Mouse (Mus musculus): Measurements from ENCODE around the gene Tbc1d15. TPM values are rescaled to one million over a fixed set of nuclear protein-coding genes. Genes with fewer than 3 reads are reported as not detected.
A peak's percentile ranks its signal among the peaks of the same experiment; 100 is the strongest.
"Not testable (repeated sequence)": the region's sequence is repeated elsewhere in the genome, so short reads cannot be mapped to it uniquely, and the experiment has no call there.

Gene Tbc1d15
- polyA plus RNA-seq, 1 experiment from 2014 or later = 65.6 TPM

DNA sequence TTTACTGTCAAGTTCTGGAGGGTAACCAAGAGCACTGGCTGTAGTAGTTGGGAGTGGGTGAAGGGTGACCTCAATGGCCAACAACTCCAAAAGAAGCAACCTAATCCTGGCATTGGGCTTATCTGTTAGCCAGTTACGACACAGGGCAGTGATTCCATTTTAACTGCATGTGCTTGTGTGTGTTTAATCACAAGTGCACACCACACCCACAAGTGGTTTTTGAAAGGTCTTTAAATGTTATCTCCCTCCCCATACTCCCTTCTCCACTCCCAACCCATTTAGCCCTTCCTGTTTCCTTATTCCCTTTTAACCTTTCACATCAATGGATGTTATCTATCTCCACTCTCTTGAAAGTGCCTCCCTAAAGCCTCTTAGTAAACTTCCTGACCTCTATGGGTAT is 46.0 kb downstream of the Tbc1d15 start:
- Histone ChIP-seq H3K9me3 (ENCODE audit: control insufficient read depth, low read length) (no peaks in the 10 kb centered on the region), H3K4me3 (ENCODE audit: low read depth, low read length) (no peak overlapping the region), H3K4me2 (ENCODE audit: low read depth, severe bottlenecking) (no peak overlapping the region), H3K27ac (replicated peaks; ENCODE audit: low read depth, low read length) (no peak overlapping the region), H3K36me3 (ENCODE audit: control insufficient read depth, insufficient read depth, low read length) (peaks cover 4% of the 10 kb centered on the region; the same call in 1 of the 2 replicates), H3K27me3 (ENCODE audit: control insufficient read depth, insufficient read depth, low read length) (no peaks in the 10 kb centered on the region), H3K4me1 (ENCODE audit: control insufficient read depth, insufficient read depth, low read length) (no peaks in the 10 kb centered on the region), H3K9ac (ENCODE audit: low read length) (no peak overlapping the region)
- ATAC-seq (ENCODE audit: insufficient number of reproducible peaks, low FRiP score, low TSS enrichment, low read depth) = no peak
- 82% methylated on average over 1 of the region's 1 CpGs for WGBS
- DNase-seq (ENCODE audit: low spot score) = no peak

DNA sequence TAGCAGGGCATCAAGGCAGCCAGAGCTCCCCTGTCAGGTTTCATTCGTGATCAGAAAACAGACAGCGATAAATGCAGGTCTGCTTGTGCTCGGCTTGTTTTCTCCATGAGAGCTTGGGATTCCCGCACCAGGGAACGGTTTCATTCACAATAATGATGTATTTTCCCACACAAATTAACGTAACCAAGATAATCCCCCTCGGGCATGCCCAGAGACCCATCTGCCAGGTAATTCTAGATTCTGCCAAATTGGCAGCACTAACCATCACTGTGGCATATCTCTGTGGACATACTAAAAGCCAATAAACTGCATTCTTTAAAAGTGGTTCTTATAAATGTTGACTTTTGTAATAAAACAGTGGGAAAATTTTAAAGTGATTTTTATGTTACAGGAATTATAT is 60.1 kb downstream of the Tbc1d15 start:
- ATAC-seq (ENCODE audit: insufficient number of reproducible peaks, low FRiP score, low TSS enrichment, low read depth) = no peak
- 89% methylated on average over 7 of the region's 7 CpGs for WGBS
- Histone ChIP-seq H3K27ac (replicated peaks; ENCODE audit: low read depth, low read length) (no peak overlapping the region), H3K27me3 (ENCODE audit: control insufficient read depth, insufficient read depth, low read length) (no peaks in the 10 kb centered on the region), H3K4me2 (ENCODE audit: low read depth, severe bottlenecking) (no peak overlapping the region), H3K9ac (ENCODE audit: low read length) (no peak overlapping the region), H3K4me3 (ENCODE audit: low read depth, low read length) (no peak overlapping the region), H3K4me1 (ENCODE audit: control insufficient read depth, insufficient read depth, low read length) (no peaks in the 10 kb centered on the region), H3K36me3 (ENCODE audit: control insufficient read depth, insufficient read depth, low read length) (no peaks in the 10 kb centered on the region), H3K9me3 (ENCODE audit: control insufficient read depth, low read length) (no peaks in the 10 kb centered on the region)
- no peak for DNase-seq (ENCODE audit: low spot score)

- Histone ChIP-seq H3K4me2 (ENCODE audit: low read depth, severe bottlenecking) (no peak overlapping the region), H3K9me3 (ENCODE audit: control insufficient read depth, low read length) (no peaks in the 10 kb centered on the region), H3K36me3 (ENCODE audit: control insufficient read depth, insufficient read depth, low read length) (no peaks in the 10 kb centered on the region), H3K27ac (replicated peaks; ENCODE audit: low read depth, low read length) (no peak overlapping the region), H3K4me1 (ENCODE audit: control insufficient read depth, insufficient read depth, low read length) (no peaks in the 10 kb centered on the region), H3K9ac (ENCODE audit: low read length) (no peak overlapping the region), H3K27me3 (ENCODE audit: control insufficient read depth, insufficient read depth, low read length) (no peaks in the 10 kb centered on the region), H3K4me3 (ENCODE audit: low read depth, low read length) (no peak overlapping the region)
- WGBS = 91% methylated on average over 1 of the region's 1 CpGs
- ATAC-seq (ENCODE audit: insufficient number of reproducible peaks, low FRiP score, low TSS enrichment, low read depth) (no peak), DNase-seq (ENCODE audit: low spot score) (no peak)
These were observed 63.9 kb downstream of the Tbc1d15 start for GRCm38 (mm10) chr10:115187390-115187789.

DNA sequence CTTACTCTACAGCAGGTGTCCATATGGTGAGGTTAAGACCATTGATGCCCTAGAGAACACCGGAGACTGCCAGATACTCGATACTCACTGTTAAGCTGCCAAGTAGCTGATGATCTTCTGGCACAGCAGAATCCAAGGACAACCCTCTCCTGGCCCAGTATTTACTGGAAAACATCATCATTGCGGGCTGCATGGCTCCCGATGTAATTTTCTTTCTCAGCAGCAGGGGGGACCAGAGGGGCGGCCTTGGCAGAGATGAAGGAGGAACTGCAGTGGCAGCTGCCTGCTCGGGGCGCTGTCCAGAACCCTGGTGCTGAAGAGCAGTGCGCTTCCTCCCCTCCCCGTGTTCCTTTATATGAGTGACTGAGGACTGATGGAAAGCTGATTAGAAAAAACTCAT is 66.6 kb downstream of the Tbc1d15 start, which contains the start of gene Tph2:
Gene Tph2, minus strand, starts transcription at position 326 of the 400 bp plus-strand sequence.
- DNase-seq (ENCODE audit: low spot score) (peak; percentile 90), ATAC-seq (ENCODE audit: insufficient number of reproducible peaks, low FRiP score, low TSS enrichment, low read depth) (peak; percentile 76; the same call in 1 of the 2 replicates)
- 9% methylated on average over 9 of the region's 9 CpGs for WGBS
- H3K4me3 ChIP-seq (ENCODE audit: low read depth, low read length) = no peak within 1 kb of the TSS
- H3K9ac ChIP-seq (ENCODE audit: low read length) = no peak within 1 kb of the TSS
- no peaks in the 10 kb centered on the region for H3K4me1 ChIP-seq (ENCODE audit: control insufficient read depth, insufficient read depth, low read length)
- H3K27ac ChIP-seq (replicated peaks; ENCODE audit: low read depth, low read length) = no peak within 1 kb of the TSS
- H3K4me2 ChIP-seq (ENCODE audit: low read depth, severe bottlenecking) = no peak within 1 kb of the TSS
- no peaks in the 10 kb centered on the region for H3K36me3 ChIP-seq (ENCODE audit: control insufficient read depth, insufficient read depth, low read length)
- H3K9me3 ChIP-seq (ENCODE audit: control insufficient read depth, low read length) = no peaks in the 10 kb centered on the region
- H3K27me3 ChIP-seq (ENCODE audit: control insufficient read depth, insufficient read depth, low read length) = no peaks in the 10 kb centered on the region

GRCm38 (mm10) chr10:115181034-115181433 is 70.2 kb downstream of the Tbc1d15 start:
- Histone ChIP-seq H3K4me1 (ENCODE audit: control insufficient read depth, insufficient read depth, low read length) (no peaks in the 10 kb centered on the region), H3K4me3 (ENCODE audit: low read depth, low read length) (no peak overlapping the region), H3K36me3 (ENCODE audit: control insufficient read depth, insufficient read depth, low read length) (no peaks in the 10 kb centered on the region), H3K9me3 (ENCODE audit: control insufficient read depth, low read length) (no peaks in the 10 kb centered on the region), H3K27me3 (ENCODE audit: control insufficient read depth, insufficient read depth, low read length) (no peaks in the 10 kb centered on the region), H3K27ac (replicated peaks; ENCODE audit: low read depth, low read length) (no peak overlapping the region), H3K9ac (ENCODE audit: low read length) (no peak overlapping the region), H3K4me2 (ENCODE audit: low read depth, severe bottlenecking) (no peak overlapping the region)
- 76% methylated on average over 3 of the region's 3 CpGs for WGBS
- no peak for DNase-seq (ENCODE audit: low spot score)
- no peak for ATAC-seq (ENCODE audit: insufficient number of reproducible peaks, low FRiP score, low TSS enrichment, low read depth)

DNA sequence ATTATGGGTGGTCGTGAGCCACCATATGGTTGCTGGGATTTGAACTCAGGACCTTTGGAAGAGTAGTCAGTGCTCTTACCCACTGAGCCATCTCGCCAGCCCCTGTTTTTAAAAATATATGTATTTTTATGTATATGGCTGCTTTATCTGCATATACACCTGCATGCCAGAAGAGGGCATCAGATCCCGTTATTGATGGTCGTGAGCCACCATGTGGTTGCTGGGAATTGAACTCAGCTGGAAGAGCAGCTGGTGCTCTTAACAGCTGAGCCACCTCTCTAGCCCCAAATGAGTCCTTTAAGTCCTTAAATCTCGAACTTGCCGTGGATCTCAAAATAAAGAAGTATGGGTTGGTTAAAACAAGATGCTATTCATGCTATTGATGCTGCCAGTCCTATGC is 73.2 kb downstream of the Tbc1d15 start:
- H3K9ac ChIP-seq (ENCODE audit: low read length); H3K4me2 ChIP-seq (ENCODE audit: low read depth, severe bottlenecking); H3K36me3 ChIP-seq (ENCODE audit: control insufficient read depth, insufficient read depth, low read length); H3K9me3 ChIP-seq (ENCODE audit: control insufficient read depth, low read length); H3K27me3 ChIP-seq (ENCODE audit: control insufficient read depth, insufficient read depth, low read length); H3K4me1 ChIP-seq (ENCODE audit: control insufficient read depth, insufficient read depth, low read length); ATAC-seq (ENCODE audit: insufficient number of reproducible peaks, low FRiP score, low TSS enrichment, low read depth); H3K4me3 ChIP-seq (ENCODE audit: low read depth, low read length); DNase-seq (ENCODE audit: low spot score); H3K27ac ChIP-seq (replicated peaks; ENCODE audit: low read depth, low read length): not testable (repeated sequence)
- WGBS = 60% methylated on average over 6 of the region's 6 CpGs

DNA sequence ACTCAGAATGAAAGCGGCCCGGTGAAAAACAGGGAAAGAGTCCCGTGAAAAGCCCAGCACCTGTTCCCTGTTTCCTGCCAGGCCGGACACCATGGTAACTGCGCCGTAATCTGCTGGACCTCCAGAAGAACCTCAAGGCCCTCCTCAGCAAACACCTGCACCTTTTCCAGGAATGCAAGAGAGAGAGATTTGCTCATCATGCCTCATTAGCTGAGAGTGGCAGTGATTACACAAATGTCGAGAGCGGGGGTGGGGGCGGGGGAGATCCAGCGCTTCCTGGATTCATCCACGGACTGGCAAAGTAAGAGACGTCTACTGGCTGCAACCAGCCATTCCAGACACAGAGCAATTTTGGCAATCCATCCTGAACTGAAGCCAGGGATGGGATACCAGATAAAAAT is 75.7 kb downstream of the Tbc1d15 start:
- Histone ChIP-seq H3K27me3 (ENCODE audit: control insufficient read depth, insufficient read depth, low read length) (no peaks in the 10 kb centered on the region), H3K9ac (ENCODE audit: low read length) (no peak overlapping the region), H3K4me3 (ENCODE audit: low read depth, low read length) (no peak overlapping the region), H3K36me3 (ENCODE audit: control insufficient read depth, insufficient read depth, low read length) (no peaks in the 10 kb centered on the region), H3K9me3 (ENCODE audit: control insufficient read depth, low read length) (no peaks in the 10 kb centered on the region), H3K27ac (replicated peaks; ENCODE audit: low read depth, low read length) (no peak overlapping the region), H3K4me2 (ENCODE audit: low read depth, severe bottlenecking) (no peak overlapping the region), H3K4me1 (ENCODE audit: control insufficient read depth, insufficient read depth, low read length) (no peaks in the 10 kb centered on the region)
- ATAC-seq (ENCODE audit: insufficient number of reproducible peaks, low FRiP score, low TSS enrichment, low read depth) (no peak), DNase-seq (ENCODE audit: low spot score) (no peak)
- 54% methylated on average over 12 of the region's 12 CpGs for WGBS

DNA sequence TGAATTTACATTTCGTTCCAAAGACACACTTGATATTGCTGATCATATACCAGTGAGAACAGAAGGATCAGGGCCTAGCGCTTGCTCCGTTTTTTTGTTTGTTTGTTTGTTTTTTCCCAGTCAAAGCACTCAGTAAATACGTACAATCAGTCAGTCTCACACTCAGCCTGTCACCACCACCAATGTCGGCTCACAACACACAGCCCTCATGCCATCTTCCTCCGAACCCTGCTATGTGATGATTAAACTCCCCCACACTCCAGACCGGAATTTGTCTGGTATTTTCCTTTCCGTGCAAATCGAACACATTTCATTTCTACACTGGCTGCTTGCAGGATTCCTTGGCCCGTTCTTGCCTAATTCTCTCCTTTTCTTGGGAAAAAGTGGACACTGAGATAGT is 77.9 kb downstream of the Tbc1d15 start:
- ATAC-seq (ENCODE audit: insufficient number of reproducible peaks, low FRiP score, low TSS enrichment, low read depth) (no peak), DNase-seq (ENCODE audit: low spot score) (no peak)
- Histone ChIP-seq H3K27ac (replicated peaks; ENCODE audit: low read depth, low read length) (no peak overlapping the region), H3K9ac (ENCODE audit: low read length) (no peak overlapping the region), H3K4me1 (ENCODE audit: control insufficient read depth, insufficient read depth, low read length) (no peaks in the 10 kb centered on the region), H3K27me3 (ENCODE audit: control insufficient read depth, insufficient read depth, low read length) (no peaks in the 10 kb centered on the region), H3K36me3 (ENCODE audit: control insufficient read depth, insufficient read depth, low read length) (no peaks in the 10 kb centered on the region), H3K9me3 (ENCODE audit: control insufficient read depth, low read length) (no peaks in the 10 kb centered on the region), H3K4me2 (ENCODE audit: low read depth, severe bottlenecking) (no peak overlapping the region), H3K4me3 (ENCODE audit: low read depth, low read length) (no peak overlapping the region)
- WGBS = 84% methylated on average over 10 of the region's 10 CpGs

- Histone ChIP-seq H3K27ac (replicated peaks; ENCODE audit: low read depth, low read length) (no peak overlapping the region), H3K36me3 (ENCODE audit: control insufficient read depth, insufficient read depth, low read length) (no peaks in the 10 kb centered on the region), H3K4me2 (ENCODE audit: low read depth, severe bottlenecking) (no peak overlapping the region), H3K9ac (ENCODE audit: low read length) (no peak overlapping the region), H3K27me3 (ENCODE audit: control insufficient read depth, insufficient read depth, low read length) (no peaks in the 10 kb centered on the region), H3K9me3 (ENCODE audit: control insufficient read depth, low read length) (no peaks in the 10 kb centered on the region), H3K4me1 (ENCODE audit: control insufficient read depth, insufficient read depth, low read length) (no peaks in the 10 kb centered on the region), H3K4me3 (ENCODE audit: low read depth, low read length) (no peak overlapping the region)
- WGBS = 67% methylated on average over 8 of the region's 8 CpGs
- ATAC-seq (ENCODE audit: insufficient number of reproducible peaks, low FRiP score, low TSS enrichment, low read depth) (no peak), DNase-seq (ENCODE audit: low spot score) (no peak)
These were observed 79.9 kb downstream of the Tbc1d15 start for GRCm38 (mm10) chr10:115171351-115171818.

All from limb, embryonic 11.5 days (tissue).